Mouse (Mus musculus): ENCODE measurements around the gene Tma7.

DNA sequence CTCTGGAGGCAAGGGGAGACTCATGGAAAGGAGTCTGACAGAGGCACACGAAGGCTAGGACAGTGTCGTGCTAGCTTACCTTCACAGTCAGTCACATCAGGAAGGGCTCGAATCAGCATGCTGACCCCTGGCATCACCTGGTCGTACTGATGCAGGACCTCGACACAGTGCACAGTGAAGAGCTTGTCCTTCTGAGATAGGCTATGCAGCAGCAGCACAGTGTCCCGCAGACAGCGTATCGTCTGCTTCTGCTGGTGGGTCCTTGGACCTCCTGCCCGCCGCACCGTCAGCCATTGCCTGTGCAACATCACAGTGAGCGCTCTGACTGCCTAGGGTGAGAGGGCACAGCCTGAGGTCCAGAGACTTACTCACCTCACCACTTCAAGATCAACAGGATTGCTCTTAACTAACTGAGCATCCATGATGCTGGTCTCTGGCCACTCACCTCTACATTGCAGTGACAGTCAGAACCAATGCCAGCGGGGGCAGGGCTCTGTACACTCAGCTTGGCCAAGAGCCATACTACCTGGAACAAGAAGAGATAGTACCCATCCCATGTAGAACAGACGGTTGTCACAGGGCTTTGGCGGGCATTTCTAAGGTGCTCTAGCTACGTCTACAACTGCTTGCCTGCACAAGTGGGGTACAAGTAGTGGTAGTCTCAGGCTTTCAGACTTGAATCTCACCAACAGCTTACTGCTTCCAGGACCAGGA, 22.0 kb downstream of the Tma7 start:
- TF ChIP-seq CTCF (IDR thresholded peaks at IDR 0.05; ENCODE audit: borderline replicate concordance, insufficient read depth, low read depth, low read length) (no peak), POLR2A (IDR thresholded peaks at IDR 0.05; ENCODE audit: borderline replicate concordance, insufficient read depth, low read length) (no peak)
